Mouse (Mus musculus): ENCODE results near the gene Meis2.

The Meis2 gene

DNA sequence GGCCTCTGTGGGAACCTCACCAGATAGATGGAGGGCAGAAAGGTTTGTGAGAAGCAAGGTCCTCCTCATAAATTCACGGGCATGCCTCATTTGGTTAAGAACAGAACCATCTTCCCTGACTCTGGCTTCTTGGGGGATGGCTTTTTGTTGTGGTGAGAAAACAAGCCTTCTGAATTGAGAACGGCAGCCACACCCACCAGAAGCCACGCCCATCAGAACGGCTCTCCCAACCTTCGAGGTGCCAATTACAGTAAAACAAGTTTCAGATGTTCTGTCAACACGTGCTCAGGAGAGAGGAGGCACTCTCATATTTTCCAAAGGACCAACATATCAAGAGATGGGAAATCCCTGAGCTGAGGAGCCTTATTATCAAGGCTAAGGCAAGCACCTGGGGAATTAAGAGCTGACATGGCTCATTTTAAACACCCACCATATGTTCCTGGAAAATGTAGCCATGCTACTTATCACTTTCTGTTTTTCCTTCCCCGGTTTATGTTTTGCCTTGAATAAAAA lies 117.9 kb downstream of the Meis2 start:
- DNase-seq (ENCODE audit: low spot score in 2 of 2) = no peak

DNA sequence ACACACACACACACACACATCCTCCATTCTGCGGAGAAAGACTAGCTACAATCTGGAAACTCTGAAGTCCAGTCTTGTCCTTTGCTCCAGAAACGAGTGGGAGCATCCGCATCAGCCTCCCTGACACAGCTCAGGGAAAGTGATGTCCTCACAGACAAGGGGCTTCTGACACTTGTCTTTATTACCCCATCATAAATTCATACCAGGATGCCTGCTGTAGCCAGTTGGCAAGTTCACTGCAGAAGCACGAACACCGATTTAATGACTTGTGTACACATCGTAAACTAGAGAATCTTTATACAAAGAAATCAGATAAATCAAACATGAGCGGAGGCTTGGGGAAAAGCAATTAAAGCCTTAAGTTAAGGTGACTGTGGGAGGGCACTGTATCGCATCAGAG lies 122.6 kb downstream of the Meis2 start:
- no peak for DNase-seq (ENCODE audit: low spot score in 2 of 2)

DNA sequence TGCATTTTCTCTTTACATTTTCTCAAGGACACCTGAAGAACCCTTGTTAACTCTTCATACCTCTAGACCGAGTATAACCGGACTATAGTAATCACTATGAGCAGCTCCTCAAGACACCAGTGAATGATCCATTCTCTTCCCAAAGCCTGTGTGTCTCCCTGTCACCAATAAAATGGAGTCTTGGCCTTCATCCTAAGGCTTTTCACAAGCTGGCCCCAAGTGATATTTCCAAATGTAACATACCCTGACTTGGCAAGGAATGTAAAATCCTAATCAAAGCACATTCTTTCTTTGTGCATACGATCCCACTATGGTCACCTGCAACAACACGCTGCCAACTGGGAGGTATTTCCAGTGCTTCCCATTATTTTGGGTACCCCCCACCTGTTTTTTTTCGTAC lies 125.8 kb downstream of the Meis2 start:
- DNase-seq (ENCODE audit: low spot score in 2 of 2) = no peak

DNA sequence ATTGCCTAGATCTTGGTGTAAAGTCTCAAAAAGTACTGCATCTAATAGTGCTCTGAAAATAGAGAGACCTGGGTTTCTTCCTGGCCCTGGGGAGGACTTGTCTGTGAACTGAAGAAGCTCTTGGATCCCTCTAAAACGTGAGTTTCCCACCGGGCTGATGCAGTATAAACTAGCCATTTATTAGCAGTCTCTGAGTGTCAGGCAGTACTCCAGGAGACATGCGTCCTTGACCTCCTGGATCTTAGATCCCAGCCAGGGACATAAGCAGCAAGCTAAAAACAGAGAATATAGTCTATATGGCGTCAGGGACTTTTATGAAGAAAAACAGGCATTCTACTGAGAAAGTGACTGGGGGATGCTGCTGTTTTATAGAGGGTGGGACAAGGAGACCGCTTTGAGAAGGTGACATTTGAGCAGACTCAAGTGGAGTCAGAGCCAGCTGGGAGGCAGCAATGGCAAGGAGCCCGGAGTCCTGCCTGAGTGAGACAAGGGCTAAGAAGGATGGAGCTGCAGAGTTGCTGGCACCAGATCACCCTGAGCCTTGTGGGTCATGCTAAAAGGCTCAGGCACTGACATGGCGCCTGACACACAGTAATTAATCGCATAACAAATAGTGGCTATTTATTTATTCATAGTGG lies 126.6 kb downstream of the Meis2 start:
- DNase-seq (ENCODE audit: low spot score in 2 of 2) = no peak

DNA sequence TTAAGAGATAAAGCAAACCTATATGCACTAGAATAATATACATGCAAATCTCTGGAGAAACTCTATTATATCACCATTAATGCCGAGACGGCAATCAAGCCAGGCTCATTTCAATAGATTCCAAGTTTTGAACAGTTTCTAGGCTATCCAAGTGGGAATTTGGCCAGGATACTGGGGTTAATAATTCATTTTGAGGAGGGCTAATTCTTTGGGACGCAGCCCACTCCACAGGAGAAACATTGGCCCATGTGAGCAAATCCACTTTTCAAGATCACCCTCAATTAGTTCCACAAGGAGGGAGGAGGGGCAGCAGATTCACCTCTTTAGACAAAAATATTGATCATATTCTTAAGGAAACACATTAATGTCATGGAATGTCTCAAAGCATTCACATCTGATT lies 127.3 kb downstream of the Meis2 start:
- DNase-seq (ENCODE audit: low spot score in 2 of 2) = no peak

DNA sequence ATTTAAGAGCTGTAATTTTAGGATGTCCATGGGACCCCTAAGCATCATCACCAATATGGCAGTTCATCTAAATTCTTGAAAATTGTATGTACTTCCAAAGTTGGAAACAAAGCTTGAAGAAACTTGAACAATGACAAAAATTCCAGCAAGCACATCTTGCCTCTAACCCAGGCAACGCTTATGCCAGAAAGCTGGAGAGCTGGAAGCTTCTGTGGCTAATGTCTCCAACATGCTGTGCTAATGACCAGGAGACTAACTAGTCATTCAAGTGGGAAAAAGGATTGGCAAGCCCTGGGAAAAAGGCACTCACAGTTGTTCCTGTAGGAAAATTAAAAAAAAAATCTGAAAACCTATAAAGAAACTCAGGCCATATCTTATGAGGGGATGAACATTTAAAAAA lies 127.7 kb downstream of the Meis2 start:
- DNase-seq (ENCODE audit: low spot score in 2 of 2) = no peak

DNA sequence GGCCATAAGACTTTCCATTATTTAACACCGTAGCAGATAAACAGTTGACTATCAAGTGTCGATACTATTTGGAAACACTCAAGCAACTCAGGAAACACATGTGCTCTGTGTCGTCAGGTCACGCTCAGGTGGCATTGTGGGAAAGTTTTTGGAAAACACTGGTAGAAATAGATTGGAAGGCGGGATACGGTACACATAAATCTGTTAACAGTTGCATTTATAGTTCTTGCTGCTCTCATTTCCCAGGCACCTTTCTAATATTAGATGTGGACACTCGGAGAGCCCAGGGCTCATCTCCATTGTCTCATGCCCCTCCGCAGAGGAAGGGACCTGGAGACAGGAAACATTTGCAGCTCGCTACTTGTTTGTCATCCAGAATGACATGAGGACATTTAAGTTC lies 128.9 kb downstream of the Meis2 start:
- no peak for DNase-seq (ENCODE audit: low spot score in 2 of 2)

DNA sequence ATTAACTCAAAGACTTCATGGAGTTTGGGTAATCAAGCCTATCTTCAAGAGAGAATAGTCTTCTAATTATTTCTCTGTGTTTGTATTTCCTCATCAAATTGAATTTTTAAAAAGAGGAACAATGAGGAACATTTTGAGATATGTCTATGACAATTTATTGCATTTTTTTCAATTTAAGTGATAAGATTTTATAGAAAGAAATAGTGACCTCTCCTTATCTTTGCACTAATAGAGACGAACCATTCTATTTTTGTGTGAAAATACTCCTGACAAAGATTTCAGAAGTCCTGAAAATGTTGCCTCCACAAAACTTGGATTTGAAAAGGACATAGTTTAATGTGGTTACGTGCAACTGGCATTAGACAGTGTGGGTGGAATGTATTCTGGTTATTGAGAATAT lies 131.3 kb downstream of the Meis2 start:
- no peak for DNase-seq (ENCODE audit: low spot score in 2 of 2)

DNA sequence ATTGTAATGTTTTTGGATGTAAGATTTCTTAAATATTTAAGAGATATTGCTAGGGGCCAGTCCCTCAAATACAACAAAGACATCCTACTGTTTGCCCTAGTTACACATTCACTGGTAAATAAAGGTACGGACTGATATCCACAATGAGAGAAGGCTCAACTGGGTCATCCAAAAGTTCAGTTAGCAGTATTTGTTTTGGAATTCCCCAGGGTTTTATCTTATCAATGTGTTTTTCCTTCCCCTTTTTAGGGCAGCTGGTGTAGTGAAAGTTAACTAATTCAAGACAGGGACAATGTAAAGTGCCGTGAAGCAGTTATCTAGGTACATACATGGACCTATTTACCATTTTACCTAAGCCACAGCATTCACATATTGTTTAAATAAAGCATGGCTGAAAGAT lies 132.4 kb downstream of the Meis2 start:
- DNase-seq (ENCODE audit: low spot score in 2 of 2) = no peak

DNA sequence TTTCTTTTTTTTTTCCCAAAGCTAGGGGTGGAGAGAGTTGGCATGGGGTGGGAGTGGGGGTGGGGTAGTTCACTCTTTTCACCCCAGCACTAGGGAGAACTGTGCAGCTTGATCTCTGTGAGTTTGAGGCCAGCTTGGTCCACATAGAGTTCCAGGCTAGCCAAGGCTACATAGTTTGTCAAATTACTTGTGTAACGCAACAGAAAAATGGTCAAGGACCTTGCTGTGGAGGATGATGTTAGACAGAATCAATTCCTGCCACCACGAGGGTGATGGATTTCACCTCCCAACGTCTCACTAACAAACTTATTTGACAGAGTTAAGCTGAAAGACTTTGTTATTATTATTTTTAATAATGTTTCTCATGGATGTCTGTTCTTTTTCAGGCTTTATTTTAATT lies 139.9 kb downstream of the Meis2 start:
- no peak for DNase-seq (ENCODE audit: low spot score in 2 of 2)

DNA sequence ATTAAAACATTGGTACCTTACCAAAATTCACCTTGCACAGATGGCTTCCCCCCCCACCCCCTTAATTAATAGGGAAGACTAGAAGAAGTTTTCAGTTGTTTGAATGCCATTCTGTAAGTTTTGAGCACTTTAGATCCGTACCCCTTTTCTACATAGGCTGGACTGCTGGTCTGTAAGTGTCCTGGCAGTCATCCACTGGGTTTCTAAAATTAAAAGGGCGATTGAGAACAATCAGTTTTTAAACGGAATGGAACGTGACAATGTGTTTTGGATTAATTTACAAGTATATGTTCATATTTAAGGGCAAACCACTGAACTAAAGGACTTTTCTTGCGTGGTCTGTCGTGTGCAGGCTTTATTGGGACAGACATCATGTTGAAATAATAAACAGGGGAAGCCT lies 141.2 kb downstream of the Meis2 start:
- no peak for DNase-seq (ENCODE audit: low spot score in 2 of 2)

DNA sequence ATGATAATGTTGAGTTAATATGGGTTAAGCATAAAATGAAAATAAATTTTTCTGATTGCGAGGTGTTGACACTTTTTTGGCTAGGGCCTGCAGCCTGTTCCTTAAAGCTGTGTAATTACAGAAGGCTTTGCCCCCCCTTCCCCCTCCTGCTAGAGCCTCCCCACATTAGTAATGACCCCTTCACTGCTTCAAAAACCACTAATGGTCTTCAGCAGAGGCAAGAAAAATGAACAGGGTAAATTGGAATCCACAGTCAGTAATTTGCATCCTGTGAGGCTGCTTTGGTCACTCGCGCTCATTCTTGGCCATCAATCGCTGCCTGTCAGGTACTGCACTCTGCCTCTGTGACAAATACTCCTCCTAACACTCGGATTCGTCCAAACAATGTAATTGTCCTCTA lies 142.4 kb downstream of the Meis2 start:
- no peak for DNase-seq (ENCODE audit: low spot score in 2 of 2)

DNA sequence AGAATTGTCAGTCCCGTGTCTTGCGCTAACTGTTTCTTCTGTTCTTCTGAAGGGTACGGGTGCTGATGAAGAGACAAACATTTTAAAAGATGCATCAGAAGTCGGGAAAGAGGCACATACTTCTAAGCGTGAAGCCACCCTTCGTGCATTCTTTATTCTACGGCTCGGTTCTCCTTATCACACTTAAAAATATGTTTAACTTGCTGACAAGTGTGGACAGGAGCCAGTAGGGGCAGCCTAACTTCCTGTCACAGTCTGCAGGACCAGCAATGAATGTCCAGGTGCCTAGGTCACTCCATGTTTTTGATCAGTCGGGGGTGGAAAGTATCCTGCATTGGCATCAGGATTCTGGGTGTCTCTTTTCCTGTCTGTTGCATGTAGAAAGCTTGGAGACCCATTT lies 144.0 kb downstream of the Meis2 start:
- DNase-seq (ENCODE audit: low spot score in 2 of 2) = no peak

DNA sequence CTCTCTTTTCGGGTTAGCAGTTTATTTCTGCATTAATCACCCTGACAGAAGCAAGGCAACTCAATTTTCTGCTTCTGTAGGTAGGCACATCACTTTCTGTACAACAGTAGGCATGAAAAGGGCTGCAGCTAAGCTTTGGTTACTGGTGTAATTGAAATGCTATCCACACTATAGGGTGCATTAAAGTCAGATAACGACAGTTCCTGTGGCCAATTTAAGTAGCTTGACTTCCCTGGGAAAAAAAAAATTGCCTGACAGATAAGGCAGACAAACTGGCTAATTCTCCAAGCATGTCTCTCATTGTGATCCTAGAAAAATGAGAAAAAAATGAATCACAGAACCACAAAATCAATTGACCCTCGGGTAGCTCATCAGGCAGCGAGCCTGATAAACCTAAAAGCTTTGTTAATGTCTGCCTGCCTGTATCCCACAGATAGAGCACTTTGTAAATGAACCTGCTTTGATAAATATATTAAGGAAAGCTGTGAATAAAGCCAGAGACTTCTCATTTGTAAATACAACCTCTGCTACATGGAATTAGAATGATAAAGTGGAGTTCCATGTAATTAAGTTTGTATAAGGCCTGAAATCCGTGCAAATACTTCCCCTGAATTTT lies 145.2 kb downstream of the Meis2 start:
- no peak for DNase-seq (ENCODE audit: low spot score in 2 of 2)

DNA sequence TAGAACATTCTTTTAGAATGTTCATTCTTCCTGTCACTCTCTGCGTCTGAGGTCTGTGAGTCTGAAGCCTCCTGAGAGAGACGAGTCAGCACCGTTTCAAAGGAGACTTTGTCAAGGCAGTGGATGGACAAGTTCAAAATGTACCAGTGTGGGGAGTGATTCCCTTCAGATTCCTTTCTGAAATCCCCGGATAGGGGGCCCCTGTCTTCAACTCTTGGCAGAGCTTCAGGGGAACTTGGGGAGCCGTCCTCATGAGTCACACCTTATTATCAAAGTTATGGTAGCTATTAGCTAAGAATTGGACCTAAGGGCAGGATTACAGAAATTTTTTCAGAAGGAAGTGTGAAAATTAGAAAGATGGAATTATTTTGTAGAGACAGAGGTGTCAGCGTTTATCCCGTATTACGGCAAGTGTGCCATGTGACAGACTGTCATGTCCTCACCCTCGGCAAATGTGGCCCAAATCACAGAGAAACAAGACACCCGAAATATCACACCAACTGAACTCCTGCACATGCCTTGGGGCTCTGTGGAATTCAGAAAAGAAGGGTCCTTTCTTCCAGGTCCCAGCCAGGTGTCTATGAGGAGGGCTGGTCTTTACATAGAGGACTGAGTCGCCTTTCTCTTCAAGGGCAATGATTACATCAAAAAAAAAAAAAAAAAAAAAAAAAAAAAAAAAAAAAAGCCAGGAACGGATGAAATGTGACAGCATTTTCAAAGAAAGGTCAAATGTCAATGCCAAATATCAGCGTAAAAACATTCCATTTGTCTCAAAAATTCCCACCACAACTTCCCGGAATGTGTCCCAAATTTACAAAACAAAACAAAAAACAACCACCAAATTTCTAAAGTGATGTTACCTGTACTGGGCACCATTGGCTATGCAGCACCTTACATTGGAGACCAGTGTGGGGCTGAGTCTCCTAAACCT lies 146.2 kb downstream of the Meis2 start:
- no peak for DNase-seq (ENCODE audit: low spot score in 2 of 2)

DNA sequence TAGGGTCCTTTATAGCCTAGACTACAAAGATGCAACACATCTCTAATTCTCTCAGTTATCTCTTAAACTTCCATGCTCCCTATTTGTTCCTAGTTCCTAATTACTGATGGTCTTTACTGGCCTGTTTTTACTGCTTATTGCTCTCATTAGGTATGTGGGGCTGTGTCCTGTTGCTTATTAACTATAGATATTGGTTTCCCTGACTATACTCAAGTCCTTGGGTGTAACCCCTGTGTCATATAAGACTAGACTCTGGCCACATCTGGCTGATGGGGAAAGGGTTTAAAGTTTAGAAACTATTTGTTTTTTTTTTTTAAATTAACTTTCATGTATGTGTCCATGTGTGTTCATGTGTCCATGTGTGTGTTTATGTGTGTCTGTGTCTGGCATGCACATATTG lies 147.1 kb downstream of the Meis2 start:
- DNase-seq (ENCODE audit: low spot score in 2 of 2) = no peak

DNA sequence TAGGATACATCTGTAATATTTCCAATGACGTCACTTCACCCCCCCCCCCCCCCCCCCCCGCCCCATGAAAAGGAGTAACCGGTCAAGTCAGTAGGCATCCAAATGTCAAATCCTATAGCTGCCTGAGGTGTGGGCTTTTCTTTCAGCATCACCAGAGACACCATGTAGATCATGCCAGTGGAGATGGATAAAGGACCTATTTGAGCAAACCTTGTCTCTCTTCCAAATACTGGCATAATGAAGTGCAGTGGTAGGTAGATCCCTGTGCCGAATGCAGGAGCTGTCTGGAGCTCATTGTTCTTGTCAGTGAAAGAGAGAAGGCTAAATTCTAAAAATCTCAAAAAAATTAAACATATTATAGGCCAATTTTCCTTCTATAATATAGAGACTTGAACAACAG lies 151.1 kb downstream of the Meis2 start:
- no peak for DNase-seq (ENCODE audit: low spot score in 2 of 2)

DNA sequence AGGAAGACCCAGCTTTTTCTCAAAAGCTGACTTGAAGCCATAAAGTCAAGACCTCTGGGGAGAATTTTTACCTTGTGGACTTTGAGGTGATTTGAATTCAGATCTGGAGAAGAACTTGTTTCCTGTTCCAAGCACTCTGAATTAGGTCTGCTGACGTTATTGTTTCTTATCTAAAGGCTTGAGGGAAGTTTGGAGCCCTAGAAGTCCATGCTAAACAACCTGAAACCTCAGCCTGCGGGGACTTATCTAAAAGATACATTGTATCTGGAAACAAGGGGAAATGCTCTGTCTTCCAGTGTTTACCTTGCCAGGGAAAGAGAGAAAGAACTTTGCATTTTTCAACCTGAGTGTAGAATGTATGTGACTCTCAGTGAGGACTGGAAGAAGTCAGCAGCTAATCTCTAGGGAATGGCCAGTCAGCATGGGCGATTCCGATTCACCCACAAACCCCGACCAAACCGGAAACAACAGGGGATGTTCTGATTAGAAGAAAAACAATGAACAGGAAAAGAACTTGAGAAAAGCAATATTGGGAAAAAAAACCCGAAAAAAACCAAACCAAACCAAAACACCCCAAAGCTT lies 152.6 kb downstream of the Meis2 start:
- no peak for DNase-seq (ENCODE audit: low spot score in 2 of 2)

DNA sequence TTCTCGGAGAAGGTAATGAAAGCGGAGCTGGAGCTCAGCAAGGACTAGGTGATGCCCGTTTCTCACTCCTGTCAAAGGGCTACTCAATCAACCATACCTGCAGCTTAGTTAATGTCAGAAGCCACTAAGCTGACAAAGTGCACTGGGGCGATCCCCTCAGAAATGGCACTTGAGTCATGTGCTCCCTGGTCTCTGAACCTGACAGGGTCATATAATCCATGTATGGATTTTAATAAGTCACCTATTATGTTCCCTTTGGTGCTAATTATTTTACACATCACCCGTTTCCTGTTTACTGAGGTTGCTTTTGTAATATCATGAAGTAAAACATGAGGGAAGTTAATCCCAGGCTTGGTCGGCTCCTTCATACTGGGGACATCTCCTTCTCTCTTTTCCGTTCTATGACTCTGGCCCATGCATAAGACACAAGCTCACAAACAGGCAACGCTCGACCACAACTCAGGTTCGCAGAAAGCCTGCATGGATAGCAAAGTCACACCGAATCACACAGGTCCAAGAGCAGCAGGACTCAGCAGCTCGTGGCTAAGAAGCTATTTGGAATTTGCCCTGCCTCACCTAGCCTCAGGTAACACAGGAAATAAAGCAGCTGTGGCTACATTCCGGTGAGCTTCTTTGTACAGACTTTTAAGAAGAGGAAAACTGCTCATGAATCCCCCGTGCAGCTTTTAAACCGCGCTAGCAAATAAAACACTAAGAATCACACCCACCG lies 153.6 kb downstream of the Meis2 start:
- DNase-seq (ENCODE audit: low spot score in 2 of 2) = no peak

DNA sequence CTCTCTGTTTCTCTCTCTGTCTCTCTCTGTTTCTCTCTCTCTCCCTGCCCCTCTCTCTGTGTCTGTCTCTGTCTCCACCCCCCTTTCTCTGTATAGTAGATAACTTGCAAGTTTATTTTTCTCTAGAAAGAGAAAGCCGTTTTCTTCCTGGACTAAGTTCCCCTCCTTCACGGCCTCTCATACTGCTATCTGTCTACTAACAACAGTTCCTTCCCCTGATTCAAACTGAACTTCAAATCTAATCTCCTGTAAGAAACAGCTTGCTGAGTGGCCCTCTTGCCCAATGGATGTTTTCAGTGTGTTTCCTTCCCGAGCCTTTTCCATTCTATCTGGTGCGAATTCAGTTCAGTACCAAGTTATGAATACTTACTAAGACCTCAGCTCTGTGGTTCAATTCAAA lies 155.4 kb downstream of the Meis2 start:
- DNase-seq (ENCODE audit: low spot score in 2 of 2) = no peak

DNA sequence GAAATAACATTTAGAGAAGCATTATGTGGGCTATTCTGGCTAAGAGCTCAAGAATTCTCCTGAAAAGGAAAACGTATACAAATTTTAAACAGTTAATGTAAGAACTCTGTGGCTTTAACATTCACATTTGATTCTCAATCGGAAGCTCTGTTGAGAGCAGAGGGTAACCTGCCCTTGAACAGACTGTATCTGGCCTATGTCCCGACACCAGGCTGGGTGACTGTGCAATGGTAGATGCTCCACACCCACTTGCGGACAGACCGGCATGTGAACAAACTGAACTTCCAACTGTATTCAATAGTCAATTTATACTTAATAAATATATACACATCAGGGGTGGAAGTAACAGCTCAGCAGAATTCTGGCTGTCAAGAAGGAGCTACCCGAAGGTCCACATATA lies 164.6 kb downstream of the Meis2 start:
- no peak for DNase-seq (ENCODE audit: low spot score in 2 of 2)

DNA sequence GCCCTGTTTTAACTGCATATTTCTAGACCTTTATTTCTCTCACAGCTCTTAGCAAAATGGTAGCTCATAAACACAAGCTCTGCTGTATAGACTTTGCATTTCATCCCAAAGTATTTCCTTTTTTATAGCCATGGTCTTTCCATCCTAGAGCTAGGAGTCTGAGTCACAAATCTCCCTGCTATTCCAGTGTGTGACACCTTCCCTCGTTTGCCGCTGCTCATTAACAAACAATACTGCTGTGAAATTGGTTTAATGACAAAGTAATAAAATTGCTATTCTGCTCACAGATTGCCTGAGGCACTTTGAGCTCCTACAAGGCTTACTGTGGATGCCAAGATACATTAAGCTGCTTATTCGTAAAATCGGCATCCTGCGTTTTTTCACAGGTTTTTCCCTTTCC lies 168.1 kb downstream of the Meis2 start:
- DNase-seq (ENCODE audit: low spot score in 2 of 2) = no peak
